Mouse (Mus musculus) activated CD4-positive, CD25-positive, alpha-beta regulatory T cell, adult 9 weeks (primary cell): ENCODE results near the gene Slc30a9. TPM values are rescaled to one million over a fixed set of nuclear protein-coding genes. Genes with fewer than 3 reads are reported as not detected.

ENCODE experiments used
- polyA plus RNA-seq: library from polyadenylated mRNA; unstranded; fragments of 100-300 nt; shearing (Covaris generic); gene quantifications from one replicate; pipeline ENCODE4 v1.2.1, GENCODE M21; 2017

Gene Slc30a9
- polyA plus RNA-seq: 14.3 TPM

DNA sequence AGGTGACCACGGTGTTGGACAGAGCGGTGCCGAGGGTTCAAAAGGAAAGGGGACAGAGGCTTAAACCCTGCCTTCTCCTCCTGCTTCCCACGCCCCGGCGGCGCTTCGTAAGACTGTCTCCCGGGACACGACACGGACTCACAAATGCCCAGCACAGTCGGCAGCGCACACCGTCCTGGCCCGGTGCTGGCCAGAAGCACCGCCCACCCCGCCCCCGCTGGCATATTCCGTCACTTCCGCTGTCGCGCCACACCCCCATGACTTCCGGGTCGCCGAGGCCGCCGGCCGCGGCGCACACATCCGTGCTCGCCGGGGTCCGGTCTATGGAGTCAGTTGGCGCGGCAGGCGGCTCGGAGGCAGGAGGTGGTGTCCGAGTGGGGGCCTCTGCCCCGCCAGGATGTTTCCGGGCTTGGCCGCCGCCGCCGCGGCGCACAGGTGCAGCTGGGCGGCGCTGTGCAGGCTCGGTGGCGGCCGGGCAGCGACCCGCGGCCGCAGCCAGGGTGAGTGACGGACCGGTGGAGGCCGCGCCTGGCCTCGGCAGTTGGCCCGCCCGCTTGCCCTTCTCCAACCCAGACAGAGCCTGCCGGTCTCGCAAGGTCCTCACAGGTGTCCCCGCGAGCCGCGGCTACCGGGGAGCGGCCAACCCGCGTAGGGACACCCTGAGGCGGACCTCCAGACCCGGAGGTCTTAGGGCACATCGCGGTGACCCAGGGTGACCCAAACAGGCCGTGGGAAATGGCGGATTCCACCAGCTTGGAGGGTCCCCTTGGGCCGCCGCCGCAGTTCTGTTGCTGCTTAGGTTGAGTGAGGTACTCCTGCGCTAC, at the start of gene Slc30a9:
Gene Slc30a9, plus strand, starts transcription at position 258 of the 824 bp plus-strand sequence.

DNA sequence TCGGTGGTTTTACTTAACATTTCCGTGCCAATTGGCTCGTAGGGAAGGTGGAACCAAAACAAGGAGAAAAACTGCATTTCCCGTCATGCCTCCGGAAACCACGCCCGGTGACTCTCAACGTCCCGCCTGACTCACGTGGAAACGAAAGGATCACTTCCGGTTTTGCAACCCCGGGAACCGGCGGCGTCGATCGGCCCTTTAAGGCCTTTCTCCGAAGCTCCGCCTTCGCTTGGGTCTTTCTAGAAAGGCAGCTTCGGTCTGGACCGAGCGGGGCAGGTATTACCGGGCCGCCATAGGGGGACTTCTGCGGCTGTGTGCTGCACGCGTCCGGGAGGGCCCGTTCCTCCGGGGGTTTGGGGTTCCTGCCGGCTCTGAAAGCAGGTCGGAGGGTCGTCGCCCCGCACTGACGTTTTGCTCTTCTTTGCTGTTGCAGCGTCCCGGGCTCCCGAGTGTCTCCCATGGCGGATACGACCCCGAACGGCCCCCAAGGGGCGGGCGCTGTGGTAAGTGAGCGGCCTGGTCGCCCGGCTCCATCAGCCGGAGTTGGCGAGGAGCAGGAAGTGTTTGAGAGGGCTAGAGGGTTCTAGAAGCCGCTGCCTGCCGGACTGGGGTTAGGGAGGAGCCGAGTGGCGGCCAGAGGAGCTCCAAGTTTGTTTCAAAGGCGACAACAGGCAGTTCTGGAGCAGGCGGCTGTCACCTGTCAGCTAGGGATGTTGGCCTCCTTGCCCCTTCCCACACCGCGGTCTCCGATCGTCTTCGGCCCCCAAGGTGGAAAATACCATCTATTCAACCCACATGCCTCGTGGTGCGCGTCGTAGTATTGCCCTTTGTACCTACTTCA, 46.0 kb upstream of the Slc30a9 start, which contains the start of gene Tmem33:
Gene Tmem33, plus strand, starts transcription at position 35 of the 841 bp plus-strand sequence.

Other genes starting within 250 kb of the Slc30a9 start
- not detected for gene Phox2b, start 207.7 kb upstream of the Slc30a9 start, polyA plus RNA-seq
- 129 TPM for gene Tmem33, start 46.4 kb upstream of the Slc30a9 start, polyA plus RNA-seq
- 0.20 TPM for gene Bend4, start 121.4 kb downstream of the Slc30a9 start, polyA plus RNA-seq